In the genomic region with DNA sequence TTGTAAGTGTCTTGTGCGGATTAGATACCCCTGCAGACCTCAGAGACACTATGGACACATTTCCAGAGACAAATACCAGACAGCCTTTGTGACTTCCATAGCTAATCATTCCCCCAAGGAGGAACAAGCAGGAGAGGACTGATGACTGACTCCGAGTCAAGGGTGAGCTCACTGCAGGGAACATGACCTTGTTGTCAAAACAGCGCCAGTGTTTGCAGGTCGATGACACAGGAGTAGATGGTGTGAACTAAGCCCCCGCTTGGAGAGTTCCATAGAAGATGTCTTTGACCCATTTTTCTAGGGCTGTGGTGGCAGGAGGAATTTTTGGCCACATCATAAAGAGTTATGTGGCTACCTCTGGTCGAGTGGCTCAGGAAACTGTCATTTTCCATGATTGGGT, we compare ENCODE assay signal across 28 mouse cellular contexts. TPM values are rescaled to one million over a fixed set of nuclear protein-coding genes. Genes with fewer than 3 reads are reported as not detected.
"Had no signal": no experiment of that assay in that cellular context is flagged by ENCODE, and none has a peak within 500 bp of the region (broad histone marks: within the 10 kb centered on the region; RNA-seq: fewer than 3 reads in every experiment).

No protein-coding gene starts in this region.

- H3K36me3 ChIP-seq: limb, embryonic 12.5 days; limb, embryonic 15.5 days; midbrain, embryonic 12.5 days; midbrain, embryonic 15.5 days; neural tube, embryonic 13.5 days; stomach, embryonic 15.5 days had no signal

- H3K27me3 ChIP-seq: limb, embryonic 12.5 days; limb, embryonic 15.5 days; midbrain, embryonic 12.5 days; midbrain, embryonic 15.5 days; neural tube, embryonic 13.5 days; stomach, embryonic 15.5 days had no signal

- H3K9me3 ChIP-seq: limb, embryonic 12.5 days; limb, embryonic 15.5 days; midbrain, embryonic 12.5 days; midbrain, embryonic 15.5 days; neural tube, embryonic 13.5 days; stomach, embryonic 15.5 days had no signal

- H3K27ac ChIP-seq: limb, embryonic 12.5 days; limb, embryonic 15.5 days; liver, embryonic 14.5 days; macrophage; midbrain, embryonic 12.5 days; midbrain, embryonic 15.5 days; neural tube, embryonic 13.5 days; stomach, embryonic 15.5 days had no signal

- H3K9ac ChIP-seq: limb, embryonic 12.5 days; limb, embryonic 15.5 days; liver, embryonic 14.5 days; liver, postnatal 0 days; lung, embryonic 14.5 days; midbrain, embryonic 12.5 days; midbrain, embryonic 15.5 days; neural tube, embryonic 13.5 days; stomach, embryonic 15.5 days had no signal

- H3K4me1 ChIP-seq: limb, embryonic 12.5 days; midbrain, embryonic 12.5 days; midbrain, embryonic 15.5 days; neural tube, embryonic 13.5 days; stomach, embryonic 15.5 days had no signal

- H3K4me3 ChIP-seq: limb, embryonic 12.5 days; limb, embryonic 15.5 days; midbrain, embryonic 12.5 days; midbrain, embryonic 15.5 days; neural tube, embryonic 13.5 days; stomach, embryonic 15.5 days had no signal

- H3K4me2 ChIP-seq: limb, embryonic 12.5 days; limb, embryonic 15.5 days; liver, embryonic 11.5 days; lung, embryonic 14.5 days; midbrain, embryonic 12.5 days; midbrain, embryonic 15.5 days; neural tube, embryonic 13.5 days; stomach, embryonic 15.5 days had no signal

- DNase-seq: kidney, adult 9 months; kidney, postnatal 14 days; kidney, postnatal 4 days; left cerebral cortex, postnatal 4 days; liver, postnatal 0 days; lung, embryonic 14.5 days; retina, postnatal 1 day; right cerebral cortex, postnatal 25 days; spleen, adult 18-20 months; thymus, adult 2 months; thymus, postnatal 14 days had no signal

RNA-seq across cellular contexts. Expression of a gene that starts 33.4 kb away (rescaled TPM):
- total RNA-seq: layer of hippocampus, adult 18-20 months; layer of hippocampus, postnatal 14 days; left cerebral cortex, adult 8-10 months; left cerebral cortex, postnatal 14 days; left cerebral cortex, postnatal 4 days; megakaryocyte, adult 5-6 weeks; neutrophil, adult 5-6 weeks had no signal
- polyA plus RNA-seq: kidney, embryonic 16.5 days; limb, embryonic 12.5 days; limb, embryonic 15.5 days; liver, embryonic 11.5 days; liver, embryonic 14.5 days; liver, postnatal 0 days; macrophage; midbrain, embryonic 12.5 days; midbrain, embryonic 15.5 days; neural tube, embryonic 13.5 days had no signal

RNA-seq across cellular contexts. Expression of a gene that starts 51.0 kb away (rescaled TPM):
- total RNA-seq: layer of hippocampus, adult 18-20 months; layer of hippocampus, postnatal 14 days; left cerebral cortex, adult 8-10 months; left cerebral cortex, postnatal 14 days; left cerebral cortex, postnatal 4 days; megakaryocyte, adult 5-6 weeks; neutrophil, adult 5-6 weeks had no signal
- polyA plus RNA-seq: kidney, embryonic 16.5 days; limb, embryonic 12.5 days; limb, embryonic 15.5 days; liver, embryonic 11.5 days; liver, embryonic 14.5 days; liver, postnatal 0 days; lung, embryonic 14.5 days; lung, postnatal 0 days; macrophage; midbrain, embryonic 12.5 days; midbrain, embryonic 15.5 days; neural tube, embryonic 13.5 days; stomach, embryonic 15.5 days; thymus, adult 2 months had no signal
